Mouse (Mus musculus): Measurements from ENCODE around the gene Irf1.

Irf1 gene

GRCm38 (mm10) chr11:53811312-53811711 is 41.5 kb downstream of the Irf1 start:
- H3K9me3 ChIP-seq (ENCODE audit: low read length) = no peaks in the 10 kb centered on the region
- peaks cover 24% of the 10 kb centered on the region for H3K4me1 ChIP-seq (replicated peaks; ENCODE audit: low read depth, low read length)
- no peaks in the 10 kb centered on the region for H3K27me3 ChIP-seq (ENCODE audit: insufficient read depth, low read length)
- no peak overlapping the region for H3K4me3 ChIP-seq (replicated peaks; ENCODE audit: low read length)
- TF ChIP-seq POU5F1 (IDR thresholded peaks at IDR 0.05; ENCODE audit: borderline replicate concordance, low read length) (no peak), CTCF (conservative IDR thresholded peaks at IDR 0.05; ENCODE audit: low read length) (no peak), NANOG (IDR thresholded peaks at IDR 0.05; ENCODE audit: borderline replicate concordance, low read length) (no peak)
- no peaks in the 10 kb centered on the region for H3K36me3 ChIP-seq (ENCODE audit: insufficient read depth, low read length)

GRCm38 (mm10) chr11:53813001-53813868 is 43.4 kb downstream of the Irf1 start:
- Histone ChIP-seq H3K27me3 (ENCODE audit: insufficient read depth, low read length) (no peaks in the 10 kb centered on the region), H3K4me3 (replicated peaks; ENCODE audit: low read length) (no peak overlapping the region), H3K36me3 (ENCODE audit: insufficient read depth, low read length) (no peaks in the 10 kb centered on the region), H3K9me3 (ENCODE audit: low read length) (no peaks in the 10 kb centered on the region), H3K4me1 (replicated peaks; ENCODE audit: low read depth, low read length) (peaks cover 20% of the 10 kb centered on the region)
- TF ChIP-seq CTCF (conservative IDR thresholded peaks at IDR 0.05; ENCODE audit: low read length) = no peak
- TF ChIP-seq POU5F1 (IDR thresholded peaks at IDR 0.05; ENCODE audit: borderline replicate concordance, low read length) = no peak
- no peak for TF ChIP-seq NANOG (IDR thresholded peaks at IDR 0.05; ENCODE audit: borderline replicate concordance, low read length)

- H3K9me3 ChIP-seq (ENCODE audit: low read length) = no peaks in the 10 kb centered on the region
- no peak for TF ChIP-seq NANOG (IDR thresholded peaks at IDR 0.05; ENCODE audit: borderline replicate concordance, low read length)
- TF ChIP-seq CTCF (conservative IDR thresholded peaks at IDR 0.05; ENCODE audit: low read length) = no peak
- no peak for TF ChIP-seq POU5F1 (IDR thresholded peaks at IDR 0.05; ENCODE audit: borderline replicate concordance, low read length)
Observed at GRCm38 (mm10) chr11:53814810-53815209, 45.0 kb downstream of the Irf1 start.

GRCm38 (mm10) chr11:53816841-53817375 is 47.1 kb downstream of the Irf1 start:
- Histone ChIP-seq H3K4me1 (replicated peaks; ENCODE audit: low read depth, low read length) (peaks cover 22% of the 10 kb centered on the region), H3K4me3 (replicated peaks; ENCODE audit: low read length) (no peak overlapping the region), H3K36me3 (ENCODE audit: insufficient read depth, low read length) (no peaks in the 10 kb centered on the region), H3K9me3 (ENCODE audit: low read length) (no peaks in the 10 kb centered on the region), H3K27me3 (ENCODE audit: insufficient read depth, low read length) (no peaks in the 10 kb centered on the region)
- no peak for TF ChIP-seq CTCF (conservative IDR thresholded peaks at IDR 0.05; ENCODE audit: low read length)
- no peak for TF ChIP-seq NANOG (IDR thresholded peaks at IDR 0.05; ENCODE audit: borderline replicate concordance, low read length)
- no peak for TF ChIP-seq POU5F1 (IDR thresholded peaks at IDR 0.05; ENCODE audit: borderline replicate concordance, low read length)

More at GRCm38 (mm10) chr11:53814810-53815209, 45.0 kb downstream of the Irf1 start:
- Histone ChIP-seq H3K4me1 (replicated peaks; ENCODE audit: low read depth, low read length) (peaks cover 18% of the 10 kb centered on the region), H3K4me3 (replicated peaks; ENCODE audit: low read length) (no peak overlapping the region), H3K27me3 (ENCODE audit: insufficient read depth, low read length) (no peaks in the 10 kb centered on the region), H3K36me3 (ENCODE audit: insufficient read depth, low read length) (no peaks in the 10 kb centered on the region)

- TF ChIP-seq POU5F1 (IDR thresholded peaks at IDR 0.05; ENCODE audit: borderline replicate concordance, low read length) = no peak
- TF ChIP-seq NANOG (IDR thresholded peaks at IDR 0.05; ENCODE audit: borderline replicate concordance, low read length) = no peak
- TF ChIP-seq CTCF (conservative IDR thresholded peaks at IDR 0.05; ENCODE audit: low read length) = no peak
- no peaks in the 10 kb centered on the region for H3K36me3 ChIP-seq (ENCODE audit: insufficient read depth, low read length)
Observed at GRCm38 (mm10) chr11:53818794-53819193, 49.0 kb downstream of the Irf1 start.

GRCm38 (mm10) chr11:53819511-53819910 is 49.7 kb downstream of the Irf1 start:
- peaks cover 22% of the 10 kb centered on the region for H3K4me1 ChIP-seq (replicated peaks; ENCODE audit: low read depth, low read length)
- no peaks in the 10 kb centered on the region for H3K27me3 ChIP-seq (ENCODE audit: insufficient read depth, low read length)
- no peak overlapping the region for H3K4me3 ChIP-seq (replicated peaks; ENCODE audit: low read length)
- H3K9me3 ChIP-seq (ENCODE audit: low read length) = no peaks in the 10 kb centered on the region
- no peaks in the 10 kb centered on the region for H3K36me3 ChIP-seq (ENCODE audit: insufficient read depth, low read length)
- TF ChIP-seq NANOG (IDR thresholded peaks at IDR 0.05; ENCODE audit: borderline replicate concordance, low read length) (no peak), POU5F1 (IDR thresholded peaks at IDR 0.05; ENCODE audit: borderline replicate concordance, low read length) (no peak), CTCF (conservative IDR thresholded peaks at IDR 0.05; ENCODE audit: low read length) (no peak)

More at GRCm38 (mm10) chr11:53818794-53819193, 49.0 kb downstream of the Irf1 start:
- Histone ChIP-seq H3K9me3 (ENCODE audit: low read length) (no peaks in the 10 kb centered on the region), H3K4me3 (replicated peaks; ENCODE audit: low read length) (no peak overlapping the region), H3K27me3 (ENCODE audit: insufficient read depth, low read length) (no peaks in the 10 kb centered on the region), H3K4me1 (replicated peaks; ENCODE audit: low read depth, low read length) (peaks cover 22% of the 10 kb centered on the region)

- Histone ChIP-seq H3K4me1 (replicated peaks; ENCODE audit: low read depth, low read length) (peaks cover 22% of the 10 kb centered on the region), H3K4me3 (replicated peaks; ENCODE audit: low read length) (no peak overlapping the region), H3K36me3 (ENCODE audit: insufficient read depth, low read length) (no peaks in the 10 kb centered on the region), H3K9me3 (ENCODE audit: low read length) (no peaks in the 10 kb centered on the region), H3K27me3 (ENCODE audit: insufficient read depth, low read length) (no peaks in the 10 kb centered on the region)
- no peak for TF ChIP-seq CTCF (conservative IDR thresholded peaks at IDR 0.05; ENCODE audit: low read length)
- TF ChIP-seq NANOG (IDR thresholded peaks at IDR 0.05; ENCODE audit: borderline replicate concordance, low read length) = no peak
- TF ChIP-seq POU5F1 (IDR thresholded peaks at IDR 0.05; ENCODE audit: borderline replicate concordance, low read length) = no peak
Observed at GRCm38 (mm10) chr11:53820516-53821170, 50.8 kb downstream of the Irf1 start.

- no peaks in the 10 kb centered on the region for H3K9me3 ChIP-seq (ENCODE audit: low read length)
- peaks cover 22% of the 10 kb centered on the region for H3K4me1 ChIP-seq (replicated peaks; ENCODE audit: low read depth, low read length)
- H3K36me3 ChIP-seq (ENCODE audit: insufficient read depth, low read length) = no peaks in the 10 kb centered on the region
- H3K27me3 ChIP-seq (ENCODE audit: insufficient read depth, low read length) = no peaks in the 10 kb centered on the region
- TF ChIP-seq POU5F1 (IDR thresholded peaks at IDR 0.05; ENCODE audit: borderline replicate concordance, low read length) (no peak), NANOG (IDR thresholded peaks at IDR 0.05; ENCODE audit: borderline replicate concordance, low read length) (no peak), CTCF (conservative IDR thresholded peaks at IDR 0.05; ENCODE audit: low read length) (no peak)
- H3K4me3 ChIP-seq (replicated peaks; ENCODE audit: low read length) = no peak overlapping the region
Observed at GRCm38 (mm10) chr11:53821230-53821944, 51.6 kb downstream of the Irf1 start.

All from E14TG2a.4 (cell line).